Mouse (Mus musculus): ENCODE measurements around the gene Psmf1. TPM values are rescaled to one million over a fixed set of nuclear protein-coding genes. Genes with fewer than 3 reads are reported as not detected.

Gene Psmf1
- polyA plus RNA-seq, 1 experiment from 2014 or later = 47.2 TPM

DNA sequence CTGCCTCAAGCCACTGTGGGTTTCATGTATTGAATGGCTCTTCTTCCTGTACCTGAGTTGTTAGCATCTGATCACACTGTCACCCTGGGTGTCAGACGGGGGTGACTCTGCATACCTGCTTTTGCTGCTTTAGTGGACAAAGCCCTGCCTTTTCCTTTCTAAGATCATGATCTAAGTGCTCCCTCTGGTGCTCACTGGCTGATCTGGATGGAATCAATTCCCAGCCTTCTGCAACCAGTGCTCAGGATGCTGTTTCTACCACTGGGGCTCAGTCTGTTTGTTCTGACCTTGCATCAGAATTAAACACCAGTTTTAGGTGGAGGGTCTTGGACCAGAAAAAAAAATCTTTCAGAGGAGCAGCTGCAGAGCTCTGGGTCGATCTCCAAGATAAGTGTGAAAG is 67.8 kb downstream of the Psmf1 start:
- Histone ChIP-seq H3K36me3 (no peaks in the 10 kb centered on the region), H3K4me3 (replicated peaks) (no peak overlapping the region), H3K4me1 (replicated peaks) (no peaks in the 10 kb centered on the region), H3K4me2 (no peak overlapping the region), H3K27ac (no peak overlapping the region), H3K27me3 (peaks cover 3% of the 10 kb centered on the region; the same call in 1 of the 2 replicates), H3K9ac (replicated peaks) (no peak overlapping the region), H3K9me3 (no peaks in the 10 kb centered on the region)
- 62% methylated on average over 2 of the region's 2 CpGs for WGBS
- ATAC-seq (ENCODE audit: insufficient number of reproducible peaks, insufficient read depth, low FRiP score, low TSS enrichment, low read depth) = no peak

DNA sequence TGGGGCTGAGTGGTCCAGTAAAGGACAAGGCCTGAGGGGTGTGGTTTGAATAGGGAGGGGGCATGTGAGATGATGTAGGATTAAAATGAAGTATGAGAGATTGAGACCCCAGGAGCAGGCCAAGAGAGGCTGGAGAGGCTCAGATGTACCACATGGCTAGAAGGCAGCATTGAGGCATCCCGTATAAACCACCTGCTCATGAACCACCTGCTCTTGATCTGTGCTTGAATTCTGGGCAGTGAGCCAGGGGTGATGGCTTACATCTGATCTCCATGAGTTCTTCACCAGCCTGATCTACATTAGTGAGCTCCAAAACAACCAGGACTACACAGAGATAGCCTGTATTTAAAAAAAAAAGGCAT is 73.0 kb downstream of the Psmf1 start:
- Histone ChIP-seq H3K9ac (replicated peaks) (no peak overlapping the region), H3K27me3 (peaks cover 22% of the 10 kb centered on the region), H3K4me2 (no peak overlapping the region), H3K27ac (no peak overlapping the region), H3K4me1 (replicated peaks) (no peaks in the 10 kb centered on the region), H3K9me3 (no peaks in the 10 kb centered on the region), H3K4me3 (replicated peaks) (no peak overlapping the region), H3K36me3 (no peaks in the 10 kb centered on the region)
- WGBS = 37% methylated on average over 1 of the region's 1 CpGs
- no peak for ATAC-seq (ENCODE audit: insufficient number of reproducible peaks, insufficient read depth, low FRiP score, low TSS enrichment, low read depth)

DNA sequence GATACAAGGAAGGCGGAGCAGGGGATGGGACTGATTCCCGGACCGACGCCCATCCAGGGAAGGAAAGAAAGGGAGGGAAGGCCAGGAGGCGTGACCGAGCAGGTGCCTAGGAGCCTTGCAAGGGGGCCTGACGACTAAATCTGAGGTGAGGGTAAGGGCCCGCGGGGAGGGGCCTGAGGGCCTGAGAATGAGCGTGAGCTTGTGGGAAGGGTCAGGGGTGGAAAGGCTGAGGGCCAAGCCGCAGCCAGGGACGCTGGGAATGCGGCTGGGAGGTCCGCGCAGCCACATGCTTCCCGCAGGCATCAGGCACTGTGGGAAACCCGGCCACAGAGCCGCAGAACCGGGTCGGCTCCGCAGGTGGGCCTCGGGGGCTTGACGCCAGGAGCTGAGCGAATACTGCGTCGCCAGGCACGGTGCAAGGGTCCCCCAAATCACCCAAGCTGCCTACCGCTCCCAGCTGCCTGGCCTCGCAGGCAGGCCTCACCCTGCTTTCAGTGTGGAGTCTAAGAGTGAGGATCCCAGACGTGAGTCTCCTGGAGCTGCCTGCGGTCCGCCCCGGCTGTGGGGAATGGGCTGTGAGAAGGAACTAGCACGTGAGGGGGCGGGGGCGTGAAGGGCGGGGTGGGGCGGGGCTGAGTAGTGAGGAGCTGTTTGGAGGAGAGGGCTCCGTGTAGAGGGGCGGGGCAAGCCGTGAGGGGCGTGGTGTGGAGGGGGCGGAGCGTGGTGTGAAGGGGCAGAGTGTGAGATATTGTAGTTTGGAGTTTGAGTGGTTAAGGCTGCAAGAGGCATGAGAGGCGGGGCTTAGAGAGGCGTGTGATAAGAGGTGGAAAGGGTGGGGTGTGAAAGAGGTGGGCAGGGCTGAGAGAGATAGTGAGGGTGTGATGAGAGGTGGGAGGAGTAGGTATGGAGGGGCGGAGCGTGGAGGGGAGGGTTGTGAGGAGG is 73.7 kb downstream of the Psmf1 start:
- no peak overlapping the region for H3K4me3 ChIP-seq (replicated peaks)
- H3K9ac ChIP-seq (replicated peaks) = no peak overlapping the region
- no peaks in the 10 kb centered on the region for H3K4me1 ChIP-seq (replicated peaks)
- ATAC-seq (ENCODE audit: insufficient number of reproducible peaks, insufficient read depth, low FRiP score, low TSS enrichment, low read depth) = no peak; the same call in 1 of the 2 replicates
- peak overlapping the region; percentile 3; the same call in 1 of the 2 replicates for H3K4me2 ChIP-seq
- H3K27me3 ChIP-seq = peaks cover 22% of the 10 kb centered on the region
- no peak overlapping the region for H3K27ac ChIP-seq
- H3K36me3 ChIP-seq = no peaks in the 10 kb centered on the region
- WGBS = 35% methylated on average over 47 of the region's 48 CpGs
- H3K9me3 ChIP-seq = no peaks in the 10 kb centered on the region

DNA sequence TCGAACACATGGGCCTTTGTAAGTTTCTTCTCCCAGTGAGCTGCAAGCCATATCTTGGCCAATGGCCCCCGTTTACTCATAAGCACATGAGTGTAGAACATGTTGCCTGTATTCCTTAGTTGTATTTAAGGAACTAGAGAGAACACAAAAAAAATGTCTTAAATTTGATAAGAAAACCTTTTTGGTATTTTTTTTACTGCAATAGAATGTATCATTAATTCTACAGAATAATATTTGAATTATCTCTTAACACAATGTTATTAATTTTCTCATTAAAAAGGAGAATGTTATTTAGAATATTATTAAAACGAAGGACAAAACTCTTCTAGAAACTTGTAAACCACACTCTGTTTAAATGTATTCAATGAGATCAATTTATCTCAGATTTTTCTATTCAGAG is 75.6 kb downstream of the Psmf1 start, which contains the start of gene Rad21l:
TSS of gene Rad21l (minus strand) at position 101 of the 400 bp plus-strand sequence.
- Histone ChIP-seq H3K27ac (no peak within 1 kb of the TSS), H3K9me3 (no peaks in the 10 kb centered on the region), H3K4me2 (no peak within 1 kb of the TSS), H3K4me3 (replicated peaks) (no peak within 1 kb of the TSS), H3K9ac (replicated peaks) (no peak within 1 kb of the TSS), H3K36me3 (no peaks in the 10 kb centered on the region), H3K4me1 (replicated peaks) (no peaks in the 10 kb centered on the region), H3K27me3 (peaks cover 22% of the 10 kb centered on the region)
- WGBS = 76% methylated on average over 3 of the region's 3 CpGs
- ATAC-seq (ENCODE audit: insufficient number of reproducible peaks, insufficient read depth, low FRiP score, low TSS enrichment, low read depth) = no peak

Other genes with a start within 250 kb of the Psmf1 start
- gene Fkbp1a, start 201.7 kb downstream of the Psmf1 start, polyA plus RNA-seq (2016; fragmentation: Nextera tagmentation; extraction: Ambion mirVana) = 420 and 428 TPM in 2 replicates
- 0.34 and 1.2 TPM in 2 replicates for gene Sdcbp2, start 171.6 kb downstream of the Psmf1 start, polyA plus RNA-seq (2016; fragmentation: Nextera tagmentation; extraction: Ambion mirVana)
- 0.29 and 0.44 TPM in 2 replicates for gene Snph, start 111.6 kb downstream of the Psmf1 start, polyA plus RNA-seq (2016; fragmentation: Nextera tagmentation; extraction: Ambion mirVana)
- not detected in 2 replicates for gene Rad21l, start 75.7 kb downstream of the Psmf1 start, polyA plus RNA-seq (2016; fragmentation: Nextera tagmentation; extraction: Ambion mirVana)
- 2.2 and 3.1 TPM in 2 replicates for gene Tmem74b, start 42.2 kb downstream of the Psmf1 start, polyA plus RNA-seq (2016; fragmentation: Nextera tagmentation; extraction: Ambion mirVana)
- gene Rspo4, start 98.7 kb upstream of the Psmf1 start, polyA plus RNA-seq (2016; fragmentation: Nextera tagmentation; extraction: Ambion mirVana) = 1.3 and 1.4 TPM in 2 replicates
- gene Angpt4, start 167.0 kb upstream of the Psmf1 start, polyA plus RNA-seq (2016; fragmentation: Nextera tagmentation; extraction: Ambion mirVana) = 0.11 and 0.26 TPM in 2 replicates
- 29.3 and 31.7 TPM in 2 replicates for gene Fam110a, start 236.0 kb upstream of the Psmf1 start, polyA plus RNA-seq (2016; fragmentation: Nextera tagmentation; extraction: Ambion mirVana)